Mouse (Mus musculus): ENCODE data around the gene Zfp429. TPM values are rescaled to one million over a fixed set of nuclear protein-coding genes. Genes with fewer than 3 reads are reported as not detected.
"Not testable (repeated sequence)": the region's sequence is repeated elsewhere in the genome, so short reads cannot be mapped to it uniquely, and the experiment has no call there.

Zfp429 gene
- polyA plus RNA-seq (2015; fragmentation: Nextera tagmentation; extraction: Ambion mirVana) = 4.1 and 5.0 TPM in 2 replicates

- H3K9ac ChIP-seq (ENCODE audit: low read depth, low read length) = peak within 1 kb of the TSS; percentile 46
- WGBS = 2% methylated on average over 14 of the region's 16 CpGs
- H3K27ac ChIP-seq (ENCODE audit: low read depth, low read length) = peak within 1 kb of the TSS; percentile 46; the same call in 1 of the 2 replicates
Observed at GRCm38 (mm10) chr13:67399183-67399903, at the start of gene Zfp429. TSS of gene Zfp429 (minus strand) at chr13:67399819.

GRCm38 (mm10) chr13:67437095-67437494 lies 37.5 kb upstream of the Zfp429 start:
- not testable (repeated sequence) for H3K4me1 ChIP-seq (replicated peaks; ENCODE audit: control insufficient read depth, insufficient read depth, low read length); H3K27ac ChIP-seq (ENCODE audit: low read depth, low read length); H3K9me3 ChIP-seq (ENCODE audit: control insufficient read depth); H3K4me2 ChIP-seq (replicated peaks; ENCODE audit: low read depth); H3K9ac ChIP-seq (ENCODE audit: low read depth, low read length); H3K4me3 ChIP-seq (ENCODE audit: low read depth, low read length); ATAC-seq; H3K36me3 ChIP-seq (ENCODE audit: control insufficient read depth, insufficient read depth); H3K27me3 ChIP-seq (replicated peaks; ENCODE audit: control insufficient read depth, insufficient read depth, low read length)
- 100% methylated on average over 1 of the region's 3 CpGs for WGBS

More at GRCm38 (mm10) chr13:67399183-67399903, at the start of gene Zfp429:
- H3K4me2 ChIP-seq (replicated peaks; ENCODE audit: low read depth) = peak within 1 kb of the TSS; percentile 66
- H3K4me3 ChIP-seq (ENCODE audit: low read depth, low read length) = peak within 1 kb of the TSS; percentile 70
- not testable (repeated sequence) for H3K4me1 ChIP-seq (replicated peaks; ENCODE audit: control insufficient read depth, insufficient read depth, low read length); H3K27me3 ChIP-seq (replicated peaks; ENCODE audit: control insufficient read depth, insufficient read depth, low read length); H3K36me3 ChIP-seq (ENCODE audit: control insufficient read depth, insufficient read depth); H3K9me3 ChIP-seq (ENCODE audit: control insufficient read depth)
- peak; percentile 91 for ATAC-seq

- Histone ChIP-seq H3K9ac (ENCODE audit: low read depth, low read length) (no peak overlapping the region), H3K36me3 (ENCODE audit: control insufficient read depth, insufficient read depth) (no peaks in the 10 kb centered on the region), H3K4me1 (replicated peaks; ENCODE audit: control insufficient read depth, insufficient read depth, low read length) (no peaks in the 10 kb centered on the region), H3K9me3 (ENCODE audit: control insufficient read depth) (no peaks in the 10 kb centered on the region), H3K4me3 (ENCODE audit: low read depth, low read length) (no peak overlapping the region), H3K27me3 (replicated peaks; ENCODE audit: control insufficient read depth, insufficient read depth, low read length) (no peaks in the 10 kb centered on the region), H3K27ac (ENCODE audit: low read depth, low read length) (no peak overlapping the region), H3K4me2 (replicated peaks; ENCODE audit: low read depth) (no peak overlapping the region)
- TF ChIP-seq CTCF (IDR thresholded peaks at IDR 0.05; ENCODE audit: low read depth) = no peak
- no peak for ATAC-seq
- 79% methylated on average over 3 of the region's 3 CpGs for WGBS
Observed at GRCm38 (mm10) chr13:67428116-67428515, 28.5 kb upstream of the Zfp429 start.

GRCm38 (mm10) chr13:67425699-67426098 lies 26.1 kb upstream of the Zfp429 start:
- H3K4me3 ChIP-seq (ENCODE audit: low read depth, low read length); H3K27me3 ChIP-seq (replicated peaks; ENCODE audit: control insufficient read depth, insufficient read depth, low read length); ATAC-seq; H3K4me1 ChIP-seq (replicated peaks; ENCODE audit: control insufficient read depth, insufficient read depth, low read length); H3K4me2 ChIP-seq (replicated peaks; ENCODE audit: low read depth); H3K9me3 ChIP-seq (ENCODE audit: control insufficient read depth); H3K27ac ChIP-seq (ENCODE audit: low read depth, low read length); H3K9ac ChIP-seq (ENCODE audit: low read depth, low read length); H3K36me3 ChIP-seq (ENCODE audit: control insufficient read depth, insufficient read depth): not testable (repeated sequence)

GRCm38 (mm10) chr13:67422532-67422931 lies 22.9 kb upstream of the Zfp429 start:
- H3K27ac ChIP-seq (ENCODE audit: low read depth, low read length); ATAC-seq; H3K4me3 ChIP-seq (ENCODE audit: low read depth, low read length); H3K4me1 ChIP-seq (replicated peaks; ENCODE audit: control insufficient read depth, insufficient read depth, low read length); H3K4me2 ChIP-seq (replicated peaks; ENCODE audit: low read depth); H3K9ac ChIP-seq (ENCODE audit: low read depth, low read length); H3K27me3 ChIP-seq (replicated peaks; ENCODE audit: control insufficient read depth, insufficient read depth, low read length); H3K9me3 ChIP-seq (ENCODE audit: control insufficient read depth); H3K36me3 ChIP-seq (ENCODE audit: control insufficient read depth, insufficient read depth): not testable (repeated sequence)
- WGBS = 87% methylated on average over 2 of the region's 2 CpGs

- H3K4me1 ChIP-seq (replicated peaks; ENCODE audit: control insufficient read depth, insufficient read depth, low read length) = no peaks in the 10 kb centered on the region
- peak within 1 kb of the TSS; percentile 53 for H3K9ac ChIP-seq (ENCODE audit: low read depth, low read length)
- no peaks in the 10 kb centered on the region for H3K9me3 ChIP-seq (ENCODE audit: control insufficient read depth)
- H3K27me3 ChIP-seq (replicated peaks; ENCODE audit: control insufficient read depth, insufficient read depth, low read length) = no peaks in the 10 kb centered on the region
- 1% methylated on average over 22 of the region's 22 CpGs for WGBS
- TF ChIP-seq CTCF (IDR thresholded peaks at IDR 0.05; ENCODE audit: low read depth) = no peak
- no peaks in the 10 kb centered on the region for H3K36me3 ChIP-seq (ENCODE audit: control insufficient read depth, insufficient read depth)
- peak within 1 kb of the TSS; percentile 67 for H3K4me3 ChIP-seq (ENCODE audit: low read depth, low read length)
- peak within 1 kb of the TSS; percentile 80 for H3K4me2 ChIP-seq (replicated peaks; ENCODE audit: low read depth)
- peak; percentile 89 for ATAC-seq
- H3K27ac ChIP-seq (ENCODE audit: low read depth, low read length) = peak within 1 kb of the TSS; percentile 6; the same call in 1 of the 2 replicates
Observed at GRCm38 (mm10) chr13:67421207-67421857, 21.7 kb upstream of the Zfp429 start, which contains the start of gene Zfp459. TSS of gene Zfp459 (minus strand) at chr13:67421418.

All from intestine, postnatal 0 days (tissue).